In the genomic region with DNA sequence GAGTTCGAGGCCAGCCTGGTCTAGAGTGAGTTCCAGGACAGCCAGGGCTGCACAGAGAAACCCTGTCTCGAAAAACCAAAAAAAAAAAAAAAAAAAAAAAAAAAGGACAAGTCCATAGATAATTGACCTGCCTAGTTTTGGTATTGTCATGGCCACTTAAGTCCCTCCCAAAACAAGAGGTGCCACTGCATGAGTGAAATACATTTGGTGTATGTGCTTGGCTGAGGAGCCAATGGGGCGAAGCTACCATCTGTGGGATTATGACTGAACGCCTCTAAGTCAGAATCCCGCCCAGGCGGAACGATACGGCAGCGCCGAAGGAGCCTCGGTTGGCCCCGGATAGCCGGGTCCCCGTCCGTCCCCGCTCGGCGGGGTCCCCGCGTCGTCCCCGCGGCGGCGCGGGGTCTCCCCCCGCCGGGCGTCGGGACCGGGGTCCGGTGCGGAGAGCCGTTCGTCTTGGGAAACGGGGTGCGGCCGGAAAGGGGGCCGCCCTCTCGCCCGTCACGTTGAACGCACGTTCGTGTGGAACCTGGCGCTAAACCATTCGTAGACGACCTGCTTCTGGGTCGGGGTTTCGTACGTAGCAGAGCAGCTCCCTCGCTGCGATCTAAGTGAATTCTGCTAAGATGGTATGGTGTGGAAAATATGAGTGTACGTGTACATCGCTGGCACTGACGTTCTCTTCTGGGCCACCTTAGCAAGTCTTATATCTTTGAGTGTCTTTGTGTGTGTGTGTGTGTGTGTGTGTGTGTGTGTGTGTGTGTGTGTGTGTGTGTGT, we compare ENCODE assay signal across 7 mouse cellular contexts. TPM values are rescaled to one million over a fixed set of nuclear protein-coding genes. Genes with fewer than 3 reads are reported as not detected.
DNase-seq lines count a peak whose midpoint lies in the region; TF ChIP-seq lines count a peak whose summit lies in the region.
"Not testable (repeated sequence)": the region's sequence is repeated elsewhere in the genome, so short reads cannot be mapped to it uniquely, and the experiment has no call there.

No protein-coding gene starts in this region.

- H3K9me3 ChIP-seq in limb, embryonic 10.5 days (replicated peaks) = not testable (repeated sequence)

- DNase-seq in adrenal gland, postnatal 4 days (ENCODE audit: low spot score in 2 of 2) = peak; percentile 100
- DNase-seq in frontal cortex, adult 2 months (ENCODE audit: extremely low spot score in 1 of 2, low spot score in 1 of 2) = peak; percentile 98 to 100
- peak; percentile 100 for DNase-seq in heart, postnatal 14 days
- peak; percentile 100 for DNase-seq in layer of hippocampus, adult 18-20 months (ENCODE audit: low spot score in 2 of 2)
- DNase-seq in limb, embryonic 10.5 days (ENCODE audit: low spot score) = peak; percentile 37
- DNase-seq in ovary, postnatal 36 days (ENCODE audit: low spot score) = peak; percentile 100
- peak; percentile 100 for DNase-seq in thymus, adult 2 months

- H3K36me3 ChIP-seq in limb, embryonic 10.5 days = peaks cover 72% of the 10 kb centered on the region
- H3K36me3 ChIP-seq in thymus, adult 2 months (ENCODE audit: control insufficient read depth, insufficient read depth, low read length) = peaks cover 34% of the 10 kb centered on the region

- intact Hi-C loops in heart, postnatal 14 days (cut with DNase I) = not testable (repeated sequence)

- 12% methylated on average over 56 of the region's 56 CpGs for WGBS in limb, embryonic 10.5 days
- WGBS in thymus, adult 2 months = 32% methylated on average over 56 of the region's 56 CpGs

- H3K4me3 ChIP-seq in limb, embryonic 10.5 days; thymus, adult 2 months (ENCODE audit: control insufficient read depth, insufficient read depth, low read length): not testable (repeated sequence)

- not testable (repeated sequence) for TF ChIP-seq POLR2A in thymus, adult 2 months (IDR thresholded peaks at IDR 0.05; ENCODE audit: control insufficient read depth, extremely low read depth, insufficient read depth, low read length, poor library complexity)

- H3K27me3 ChIP-seq in limb, embryonic 10.5 days (ENCODE audit: low read depth, poor library complexity, severe bottlenecking); thymus, adult 2 months (ENCODE audit: control insufficient read depth, insufficient read depth, low read length): not testable (repeated sequence)

- H3K4me1 ChIP-seq in limb, embryonic 10.5 days; thymus, adult 2 months (replicated peaks; ENCODE audit: control insufficient read depth, insufficient read depth, low read length): not testable (repeated sequence)

- TF ChIP-seq CTCF in thymus, adult 2 months (IDR thresholded peaks at IDR 0.05; ENCODE audit: borderline replicate concordance, control insufficient read depth, extremely low read depth, insufficient read depth, low read length, poor library complexity) = not testable (repeated sequence)

- H3K27ac ChIP-seq in limb, embryonic 10.5 days; thymus, adult 2 months (ENCODE audit: control insufficient read depth, insufficient read depth, low read length): not testable (repeated sequence)

RNA-seq across cellular contexts. Expression of a gene that starts 9.4 kb away (rescaled TPM):
- 10 to 100 TPM; 44.4 to 50.0 TPM for total RNA-seq in adrenal gland, postnatal 4 days (2021)
- 31.0 and 32.7 TPM in 2 replicates for polyA plus RNA-seq in frontal cortex, adult 2 months (2012; rRNA removed)
- 10 to 100 TPM; 17.9 to 19.4 TPM for total RNA-seq in heart, postnatal 14 days (2021)
- 10 to 100 TPM; 26.4 to 28.5 TPM for total RNA-seq in layer of hippocampus, adult 18-20 months (2021)
- polyA plus RNA-seq in limb, embryonic 10.5 days (2016; fragmentation: Nextera tagmentation; extraction: Ambion mirVana) = 27.9 and 33.4 TPM in 2 replicates
- polyA plus RNA-seq in thymus, adult 2 months (2012; rRNA removed) = 34.5 and 35.1 TPM in 2 replicates

RNA-seq across cellular contexts. Expression of a gene that starts 32.3 kb away (rescaled TPM):
- total RNA-seq in adrenal gland, postnatal 4 days (2021) = 100 to 1,000 TPM in 1 of 2 experiments, 10 to 100 TPM in 1; 94.4 to 117 TPM
- 90.4 and 104 TPM in 2 replicates for polyA plus RNA-seq in frontal cortex, adult 2 months (2012; rRNA removed)
- total RNA-seq in heart, postnatal 14 days (2021) = 10 to 100 TPM; 38.8 to 39.5 TPM
- total RNA-seq in layer of hippocampus, adult 18-20 months (2021) = 10 to 100 TPM; 59.9 to 62.2 TPM
- polyA plus RNA-seq in limb, embryonic 10.5 days (2016; fragmentation: Nextera tagmentation; extraction: Ambion mirVana) = 61.9 and 71.3 TPM in 2 replicates
- polyA plus RNA-seq in thymus, adult 2 months (2012; rRNA removed) = 114 and 116 TPM in 2 replicates

RNA-seq across cellular contexts. Expression of a gene that starts 59.2 kb away (rescaled TPM):
- total RNA-seq in adrenal gland, postnatal 4 days (2021) = 10 to 100 TPM; 85.4 to 89.7 TPM
- polyA plus RNA-seq in frontal cortex, adult 2 months (2012; rRNA removed) = 41.9 and 45.8 TPM in 2 replicates
- total RNA-seq in heart, postnatal 14 days (2021) = 10 to 100 TPM; 49.1 to 49.9 TPM
- 10 to 100 TPM; 52.0 to 55.9 TPM for total RNA-seq in layer of hippocampus, adult 18-20 months (2021)
- 278 and 326 TPM in 2 replicates for polyA plus RNA-seq in limb, embryonic 10.5 days (2016; fragmentation: Nextera tagmentation; extraction: Ambion mirVana)
- 10.7 and 12.0 TPM in 2 replicates for polyA plus RNA-seq in thymus, adult 2 months (2012; rRNA removed)

Comparison
In these comparisons a context has a peak if more than half of its experiments do, and no peak if none do; other contexts are left out.
1. DNase-seq: peak in every context shown above with its lines; median percentile 100 in adrenal gland, postnatal 4 days; 100 in heart, postnatal 14 days; 100 in layer of hippocampus, adult 18-20 months; 100 in ovary, postnatal 36 days; 100 in thymus, adult 2 months; 99 in frontal cortex, adult 2 months; 37 in limb, embryonic 10.5 days.